Mouse (Mus musculus) heart, postnatal 0 days (tissue): Measurements from ENCODE around the gene Lrr1.
A peak's percentile ranks its signal among the peaks of the same experiment; 100 is the strongest.

ENCODE experiments used
- CTCF ChIP-seq: IDR thresholded peaks from 2 replicates; pipeline ENCODE4 v1.5.1; 2016; ENCODE audit warnings: antibody characterized with exemption, control low read depth, low read depth
- EP300 ChIP-seq: IDR thresholded peaks from 2 replicates; pipeline ENCODE4 v1.6.1; 2016; ENCODE audit warnings: antibody characterized with exemption, low read depth

- TF ChIP-seq EP300 (no peak), CTCF (peak; percentile 36)
Measured at GRCm38 (mm10) chr12:69190522-69190921, 21.9 kb downstream of the Lrr1 start.
